Mouse (Mus musculus): ENCODE measurements at regions not wholly inside any gene's neighbourhood (a gene's known extent, or its start where the extent isn't known, plus 50 kb on each side); places are given as distances from the start of the nearest gene placed in this dataset.

GRCm38 (mm10) chr9:41273839-41274271, 112.4 kb upstream of the Ubash3b start:
- H3K36me3 ChIP-seq (ENCODE audit: control insufficient read depth, insufficient read depth, low read length): no peaks in the 10 kb centered on the region
- H3K27ac ChIP-seq (ENCODE audit: low read length): no peak overlapping the region
- H3K4me2 ChIP-seq (ENCODE audit: low read depth, low read length): peak overlapping the region; percentile 75
- no peaks in the 10 kb centered on the region for H3K27me3 ChIP-seq (ENCODE audit: control insufficient read depth, insufficient read depth, low read depth, low read length)
- H3K9me3 ChIP-seq (ENCODE audit: control insufficient read depth, low read length): no peaks in the 10 kb centered on the region
- ATAC-seq (ENCODE audit: low read depth): peak; percentile 31; the same call in 1 of the 2 replicates
- peak overlapping the region; percentile 61 for H3K9ac ChIP-seq (ENCODE audit: low read length)
- H3K4me1 ChIP-seq (replicated peaks; ENCODE audit: control insufficient read depth, insufficient read depth, low read length): peaks cover 11% of the 10 kb centered on the region
- WGBS: 7% methylated on average over 13 of the region's 13 CpGs
- H3K4me3 ChIP-seq (ENCODE audit: low read length): peak overlapping the region; percentile 48

DNA sequence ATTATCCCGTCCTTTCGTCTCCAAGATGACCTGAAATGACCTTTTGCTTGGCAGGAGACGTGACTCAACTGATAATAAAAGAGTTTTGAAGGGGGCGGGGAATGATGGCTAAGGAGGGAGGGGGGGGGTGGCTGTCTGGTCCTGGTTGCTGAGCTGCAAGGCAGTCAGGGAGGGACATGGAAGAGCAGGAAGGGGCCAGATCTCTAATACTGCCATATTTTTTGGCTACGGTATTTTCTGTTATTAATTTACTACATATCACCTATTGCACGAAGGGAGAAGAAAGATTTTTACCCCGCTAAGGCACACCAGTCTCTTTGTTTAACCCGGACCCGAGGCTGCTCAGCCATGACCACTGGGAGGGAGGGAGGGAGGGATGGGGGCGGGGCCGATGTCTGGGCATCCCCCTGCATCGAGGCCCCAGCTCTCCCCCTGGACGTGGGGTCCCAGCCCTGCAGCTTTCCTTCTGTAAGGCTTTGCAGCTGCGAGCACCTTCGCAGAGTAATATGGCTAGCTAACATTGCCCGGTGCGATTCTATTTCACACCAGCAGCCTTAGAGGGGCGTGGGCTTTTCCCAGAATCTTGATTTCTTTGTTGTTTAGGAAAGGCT, 111.8 kb upstream of the Ubash3b start:
- peak; percentile 82 for ATAC-seq (ENCODE audit: low read depth)
- Histone ChIP-seq H3K27me3 (ENCODE audit: control insufficient read depth, insufficient read depth, low read depth, low read length) (no peaks in the 10 kb centered on the region), H3K4me2 (ENCODE audit: low read depth, low read length) (peak overlapping the region; percentile 75), H3K9me3 (ENCODE audit: control insufficient read depth, low read length) (no peaks in the 10 kb centered on the region), H3K4me1 (replicated peaks; ENCODE audit: control insufficient read depth, insufficient read depth, low read length) (peaks cover 11% of the 10 kb centered on the region), H3K9ac (ENCODE audit: low read length) (peak overlapping the region; percentile 61), H3K4me3 (ENCODE audit: low read length) (peak overlapping the region; percentile 48), H3K36me3 (ENCODE audit: control insufficient read depth, insufficient read depth, low read length) (no peaks in the 10 kb centered on the region), H3K27ac (ENCODE audit: low read length) (no peak overlapping the region)
- WGBS: under 1% methylated on average over 18 of the region's 18 CpGs

DNA sequence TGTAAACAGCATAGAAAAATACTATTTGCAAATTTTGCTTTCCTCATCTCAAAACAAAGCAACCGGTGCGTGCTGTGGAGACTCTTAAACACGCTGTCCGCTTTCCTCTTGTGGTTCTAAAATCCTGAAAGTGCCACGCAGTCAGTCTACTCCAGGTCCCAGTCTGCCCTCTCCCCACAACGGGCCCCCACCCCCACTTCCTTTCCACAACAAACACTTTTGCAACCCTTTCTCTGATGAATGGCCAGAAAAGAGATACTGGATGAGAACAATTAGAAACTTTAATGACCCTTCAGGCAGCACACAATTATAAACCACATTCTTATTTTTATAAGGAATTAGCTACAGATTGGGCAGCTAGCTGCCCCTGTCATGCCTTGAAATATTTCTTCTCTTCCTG, 111.1 kb upstream of the Ubash3b start:
- no peaks in the 10 kb centered on the region for H3K36me3 ChIP-seq (ENCODE audit: control insufficient read depth, insufficient read depth, low read length)
- peak; percentile 64 for ATAC-seq (ENCODE audit: low read depth)
- H3K4me3 ChIP-seq (ENCODE audit: low read length): peak overlapping the region; percentile 48
- H3K4me2 ChIP-seq (ENCODE audit: low read depth, low read length): peak overlapping the region; percentile 75
- H3K27me3 ChIP-seq (ENCODE audit: control insufficient read depth, insufficient read depth, low read depth, low read length): no peaks in the 10 kb centered on the region
- H3K9me3 ChIP-seq (ENCODE audit: control insufficient read depth, low read length): no peaks in the 10 kb centered on the region
- no peak overlapping the region for H3K9ac ChIP-seq (ENCODE audit: low read length)
- H3K4me1 ChIP-seq (replicated peaks; ENCODE audit: control insufficient read depth, insufficient read depth, low read length): peaks cover 11% of the 10 kb centered on the region
- 5% methylated on average over 6 of the region's 6 CpGs for WGBS
- H3K27ac ChIP-seq (ENCODE audit: low read length): no peak overlapping the region

DNA sequence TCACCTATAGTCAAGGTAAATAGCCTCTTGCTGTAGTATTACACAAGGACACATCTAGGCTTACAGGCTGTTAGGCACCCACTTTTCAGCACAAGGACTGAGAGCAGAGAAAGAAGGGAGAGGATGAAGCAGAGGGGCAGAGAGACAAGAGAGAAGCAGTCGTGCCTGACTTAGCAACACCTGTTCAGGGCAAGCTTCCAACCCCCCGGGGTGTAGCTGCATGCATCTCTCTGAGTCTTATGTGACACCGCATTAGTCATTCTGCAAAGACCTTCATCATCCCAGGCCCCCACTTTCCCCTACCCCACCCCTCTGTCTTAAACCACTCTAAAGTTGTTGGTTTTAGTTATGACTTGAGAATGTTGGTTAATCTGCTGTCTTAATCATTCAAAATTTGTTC, 106.6 kb upstream of the Ubash3b start:
- no peak overlapping the region for H3K27ac ChIP-seq (ENCODE audit: low read length)
- ATAC-seq (ENCODE audit: low read depth): no peak
- no peak overlapping the region for H3K4me2 ChIP-seq (ENCODE audit: low read depth, low read length)
- WGBS: 34% methylated on average over 3 of the region's 3 CpGs
- no peaks in the 10 kb centered on the region for H3K36me3 ChIP-seq (ENCODE audit: control insufficient read depth, insufficient read depth, low read length)
- H3K4me3 ChIP-seq (ENCODE audit: low read length): no peak overlapping the region
- no peaks in the 10 kb centered on the region for H3K27me3 ChIP-seq (ENCODE audit: control insufficient read depth, insufficient read depth, low read depth, low read length)
- no peak overlapping the region for H3K9ac ChIP-seq (ENCODE audit: low read length)
- no peaks in the 10 kb centered on the region for H3K9me3 ChIP-seq (ENCODE audit: control insufficient read depth, low read length)
- H3K4me1 ChIP-seq (replicated peaks; ENCODE audit: control insufficient read depth, insufficient read depth, low read length): peaks cover 6% of the 10 kb centered on the region

DNA sequence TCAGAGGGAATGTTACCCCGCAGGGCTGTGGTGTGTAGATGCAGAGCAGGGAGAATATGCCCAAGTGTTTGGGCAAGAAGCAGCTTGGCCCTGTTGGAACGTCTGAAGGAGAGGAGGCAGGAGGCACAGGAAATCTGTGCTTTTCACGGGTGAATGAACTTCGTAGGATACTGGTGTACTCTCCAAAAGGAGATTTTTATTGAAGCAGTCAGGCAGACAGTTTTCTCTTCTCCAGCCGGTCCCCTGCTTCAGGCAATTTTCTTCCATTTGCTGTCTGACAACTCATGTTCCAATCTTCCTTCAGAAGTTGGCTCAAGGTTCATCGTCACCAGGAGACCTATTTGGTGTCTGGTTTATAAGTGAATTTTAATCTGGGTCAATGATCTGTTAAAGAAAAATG, 103.0 kb upstream of the Ubash3b start:
- no peak for ATAC-seq (ENCODE audit: low read depth)
- H3K27me3 ChIP-seq (ENCODE audit: control insufficient read depth, insufficient read depth, low read depth, low read length): no peaks in the 10 kb centered on the region
- no peak overlapping the region for H3K27ac ChIP-seq (ENCODE audit: low read length)
- H3K4me2 ChIP-seq (ENCODE audit: low read depth, low read length): no peak overlapping the region
- no peak overlapping the region for H3K9ac ChIP-seq (ENCODE audit: low read length)
- no peak overlapping the region for H3K4me3 ChIP-seq (ENCODE audit: low read length)
- WGBS: 42% methylated on average over 6 of the region's 6 CpGs
- no peaks in the 10 kb centered on the region for H3K4me1 ChIP-seq (replicated peaks; ENCODE audit: control insufficient read depth, insufficient read depth, low read length)
- H3K9me3 ChIP-seq (ENCODE audit: control insufficient read depth, low read length): no peaks in the 10 kb centered on the region
- no peaks in the 10 kb centered on the region for H3K36me3 ChIP-seq (ENCODE audit: control insufficient read depth, insufficient read depth, low read length)

DNA sequence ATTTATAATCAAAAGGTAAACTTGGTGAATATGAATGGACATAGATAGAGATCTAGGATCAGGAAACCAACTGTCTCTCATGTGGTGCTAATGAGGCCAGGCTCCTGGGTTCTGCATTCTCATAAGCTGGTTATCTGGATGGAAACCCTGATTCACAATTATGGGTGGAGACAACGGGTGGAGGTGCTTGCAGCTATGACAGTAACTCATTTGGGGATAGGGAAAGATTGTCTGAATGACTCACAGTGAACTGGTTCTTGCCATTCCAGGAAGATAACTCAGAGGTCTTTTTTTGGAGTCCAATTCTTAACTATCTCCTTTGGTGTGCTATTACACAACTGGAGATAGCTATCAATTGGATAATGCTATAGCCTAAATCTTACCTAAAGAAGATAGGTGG, 95.7 kb upstream of the Ubash3b start:
- no peaks in the 10 kb centered on the region for H3K9me3 ChIP-seq (ENCODE audit: control insufficient read depth, low read length)
- no peak overlapping the region for H3K4me2 ChIP-seq (ENCODE audit: low read depth, low read length)
- no peaks in the 10 kb centered on the region for H3K27me3 ChIP-seq (ENCODE audit: control insufficient read depth, insufficient read depth, low read depth, low read length)
- H3K27ac ChIP-seq (ENCODE audit: low read length): no peak overlapping the region
- 83% methylated on average over 1 of the region's 1 CpGs for WGBS
- H3K4me1 ChIP-seq (replicated peaks; ENCODE audit: control insufficient read depth, insufficient read depth, low read length): no peaks in the 10 kb centered on the region
- H3K9ac ChIP-seq (ENCODE audit: low read length): no peak overlapping the region
- no peak overlapping the region for H3K4me3 ChIP-seq (ENCODE audit: low read length)
- no peaks in the 10 kb centered on the region for H3K36me3 ChIP-seq (ENCODE audit: control insufficient read depth, insufficient read depth, low read length)
- no peak for ATAC-seq (ENCODE audit: low read depth)

GRCm38 (mm10) chr9:41242372-41242771, 80.9 kb upstream of the Ubash3b start:
- H3K4me2 ChIP-seq (ENCODE audit: low read depth, low read length): no peak overlapping the region
- no peaks in the 10 kb centered on the region for H3K4me1 ChIP-seq (replicated peaks; ENCODE audit: control insufficient read depth, insufficient read depth, low read length)
- H3K9me3 ChIP-seq (ENCODE audit: control insufficient read depth, low read length): no peaks in the 10 kb centered on the region
- no peak for ATAC-seq (ENCODE audit: low read depth)
- no peak overlapping the region for H3K9ac ChIP-seq (ENCODE audit: low read length)
- no peaks in the 10 kb centered on the region for H3K27me3 ChIP-seq (ENCODE audit: control insufficient read depth, insufficient read depth, low read depth, low read length)
- WGBS: 83% methylated on average over 7 of the region's 7 CpGs
- no peak overlapping the region for H3K27ac ChIP-seq (ENCODE audit: low read length)
- H3K4me3 ChIP-seq (ENCODE audit: low read length): no peak overlapping the region
- H3K36me3 ChIP-seq (ENCODE audit: control insufficient read depth, insufficient read depth, low read length): no peaks in the 10 kb centered on the region

GRCm38 (mm10) chr9:41239097-41239451, 77.6 kb upstream of the Ubash3b start:
- H3K4me2 ChIP-seq (ENCODE audit: low read depth, low read length): no peak overlapping the region
- no peak overlapping the region for H3K9ac ChIP-seq (ENCODE audit: low read length)
- no peak overlapping the region for H3K4me3 ChIP-seq (ENCODE audit: low read length)
- no peaks in the 10 kb centered on the region for H3K27me3 ChIP-seq (ENCODE audit: control insufficient read depth, insufficient read depth, low read depth, low read length)
- 65% methylated on average over 5 of the region's 5 CpGs for WGBS
- H3K9me3 ChIP-seq (ENCODE audit: control insufficient read depth, low read length): no peaks in the 10 kb centered on the region
- H3K27ac ChIP-seq (ENCODE audit: low read length): no peak overlapping the region
- no peaks in the 10 kb centered on the region for H3K4me1 ChIP-seq (replicated peaks; ENCODE audit: control insufficient read depth, insufficient read depth, low read length)
- no peaks in the 10 kb centered on the region for H3K36me3 ChIP-seq (ENCODE audit: control insufficient read depth, insufficient read depth, low read length)
- ATAC-seq (ENCODE audit: low read depth): no peak

DNA sequence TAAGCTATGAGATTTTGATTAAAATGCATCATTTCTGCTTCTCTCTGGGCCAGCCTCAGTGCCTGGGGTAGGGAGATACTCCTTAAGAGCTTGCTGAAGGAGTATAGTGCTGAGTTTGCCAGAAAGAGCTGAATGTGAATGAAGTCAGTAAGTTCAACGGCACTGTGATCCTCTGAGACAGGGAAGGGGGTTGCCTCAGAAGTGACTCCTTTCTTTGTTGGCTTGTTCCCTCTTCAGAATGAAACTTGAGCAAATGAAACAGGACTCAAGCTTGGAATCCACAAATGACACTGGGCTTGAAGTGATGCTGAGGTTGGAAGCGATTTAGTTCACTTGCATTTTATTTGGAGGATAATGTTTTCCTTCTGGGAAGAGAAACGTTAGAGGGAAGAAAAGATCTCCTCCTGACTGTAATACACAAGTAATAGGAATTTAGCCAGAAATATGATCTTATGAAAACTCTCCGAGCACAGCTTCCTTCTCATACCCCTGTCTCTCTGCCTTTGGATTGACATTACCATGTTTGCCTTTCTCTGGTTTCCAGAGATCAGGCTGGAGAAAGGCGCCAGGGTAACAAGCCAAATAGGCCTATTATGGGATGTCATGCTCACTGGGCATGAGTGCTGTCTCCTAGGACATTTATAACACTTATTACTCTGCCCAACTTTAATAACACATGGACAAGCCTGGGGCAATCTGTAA, 77.0 kb upstream of the Ubash3b start:
- no peaks in the 10 kb centered on the region for H3K27me3 ChIP-seq (ENCODE audit: control insufficient read depth, insufficient read depth, low read depth, low read length)
- H3K27ac ChIP-seq (ENCODE audit: low read length): no peak overlapping the region
- no peaks in the 10 kb centered on the region for H3K9me3 ChIP-seq (ENCODE audit: control insufficient read depth, low read length)
- no peaks in the 10 kb centered on the region for H3K4me1 ChIP-seq (replicated peaks; ENCODE audit: control insufficient read depth, insufficient read depth, low read length)
- ATAC-seq (ENCODE audit: low read depth): no peak
- WGBS: 49% methylated on average over 5 of the region's 5 CpGs
- H3K36me3 ChIP-seq (ENCODE audit: control insufficient read depth, insufficient read depth, low read length): no peaks in the 10 kb centered on the region
- H3K4me3 ChIP-seq (ENCODE audit: low read length): no peak overlapping the region
- no peak overlapping the region for H3K9ac ChIP-seq (ENCODE audit: low read length)
- no peak overlapping the region for H3K4me2 ChIP-seq (ENCODE audit: low read depth, low read length)
